ENCODE assay signal across 32 mouse cellular contexts in the genomic region with DNA sequence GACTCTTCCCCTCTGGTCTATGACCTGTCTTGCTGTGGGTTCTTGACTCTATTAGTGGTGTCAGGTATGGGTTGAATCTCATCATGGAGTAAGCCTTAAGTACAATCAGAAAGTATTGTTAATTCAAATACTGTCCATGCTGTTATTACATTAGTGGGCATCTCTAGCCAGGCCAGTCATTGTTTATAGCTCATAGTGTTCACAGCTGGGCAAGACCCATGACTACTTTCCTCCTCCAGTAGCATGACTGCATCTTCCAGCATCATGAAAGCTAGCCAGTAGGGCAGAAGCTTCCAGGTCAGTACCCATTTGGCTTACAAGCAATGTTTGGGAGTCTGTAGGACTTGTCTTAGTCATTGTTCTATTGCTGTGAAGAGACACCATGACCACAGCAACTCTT.
"Had no signal": no experiment of that assay in that cellular context is flagged by ENCODE, and none has a peak within 500 bp of the region (broad histone marks: within the 10 kb centered on the region; RNA-seq: fewer than 3 reads in every experiment).

No protein-coding gene starts in this region.

- H3K9ac ChIP-seq: limb, embryonic 12.5 days; limb, embryonic 13.5 days; limb, embryonic 15.5 days; liver, embryonic 12.5 days; liver, embryonic 13.5 days; liver, embryonic 14.5 days; liver, embryonic 15.5 days; liver, postnatal 0 days; lung, embryonic 14.5 days; lung, embryonic 15.5 days; midbrain, embryonic 12.5 days; midbrain, embryonic 13.5 days; midbrain, embryonic 15.5 days; neural tube, embryonic 12.5 days had no signal

- H3K9me3 ChIP-seq: limb, embryonic 10.5 days; limb, embryonic 12.5 days; limb, embryonic 13.5 days; limb, embryonic 15.5 days; liver, embryonic 12.5 days; liver, embryonic 13.5 days; liver, embryonic 15.5 days; lung, embryonic 15.5 days; midbrain, embryonic 10.5 days; midbrain, embryonic 12.5 days; midbrain, embryonic 13.5 days; midbrain, embryonic 15.5 days; neural tube, embryonic 12.5 days had no signal

- ATAC-seq: liver, embryonic 12.5 days; liver, postnatal 0 days; lung, postnatal 0 days; midbrain, embryonic 13.5 days; midbrain, embryonic 15.5 days; midbrain, embryonic 16.5 days had no signal

- H3K4me2 ChIP-seq: limb, embryonic 12.5 days; limb, embryonic 13.5 days; limb, embryonic 15.5 days; liver, embryonic 11.5 days; liver, embryonic 12.5 days; liver, embryonic 13.5 days; liver, embryonic 15.5 days; lung, embryonic 14.5 days; lung, embryonic 15.5 days; midbrain, embryonic 12.5 days; midbrain, embryonic 13.5 days; midbrain, embryonic 15.5 days; neural tube, embryonic 12.5 days had no signal

- H3K27me3 ChIP-seq: limb, embryonic 12.5 days; limb, embryonic 15.5 days; liver, embryonic 13.5 days; liver, embryonic 15.5 days; lung, embryonic 15.5 days; midbrain, embryonic 12.5 days; midbrain, embryonic 13.5 days; midbrain, embryonic 15.5 days; neural tube, embryonic 12.5 days had no signal

- H3K27ac ChIP-seq: left cerebral cortex, adult 2 months; limb, embryonic 10.5 days; limb, embryonic 12.5 days; limb, embryonic 13.5 days; limb, embryonic 15.5 days; liver, embryonic 12.5 days; liver, embryonic 13.5 days; liver, embryonic 14.5 days; liver, embryonic 15.5 days; lung, embryonic 15.5 days; macrophage; midbrain, embryonic 10.5 days; midbrain, embryonic 12.5 days; midbrain, embryonic 13.5 days; midbrain, embryonic 15.5 days; neural tube, embryonic 12.5 days had no signal

- H3K4me1 ChIP-seq: limb, embryonic 10.5 days; limb, embryonic 12.5 days; limb, embryonic 13.5 days; limb, embryonic 15.5 days; liver, embryonic 12.5 days; liver, embryonic 13.5 days; liver, embryonic 15.5 days; lung, embryonic 15.5 days; megakaryocyte, embryonic 14.5 days; midbrain, embryonic 10.5 days; midbrain, embryonic 12.5 days; midbrain, embryonic 13.5 days; midbrain, embryonic 15.5 days; neural tube, embryonic 12.5 days had no signal

- H3K4me3 ChIP-seq: left cerebral cortex, adult 2 months; limb, embryonic 10.5 days; limb, embryonic 12.5 days; limb, embryonic 13.5 days; limb, embryonic 15.5 days; liver, embryonic 12.5 days; liver, embryonic 13.5 days; liver, embryonic 15.5 days; lung, embryonic 15.5 days; megakaryocyte, embryonic 14.5 days; midbrain, embryonic 10.5 days; midbrain, embryonic 12.5 days; midbrain, embryonic 13.5 days; midbrain, embryonic 15.5 days; myocyte; neural tube, embryonic 12.5 days had no signal

- DNase-seq: left cerebral cortex, postnatal 4 days; liver; liver, embryonic 13.5 days; liver, postnatal 0 days; lung, adult 18-20 months; lung, adult 2 months; lung, embryonic 14.5 days; lung, postnatal 10 days; lung, postnatal 14 days; lung, postnatal 36 days; lung, postnatal 4 days; midbrain, embryonic 14.5 days had no signal

- H3K36me3 ChIP-seq: limb, embryonic 10.5 days; limb, embryonic 12.5 days; limb, embryonic 13.5 days; limb, embryonic 15.5 days; liver, embryonic 12.5 days; liver, embryonic 13.5 days; liver, embryonic 15.5 days; lung, embryonic 15.5 days; midbrain, embryonic 10.5 days; midbrain, embryonic 12.5 days; midbrain, embryonic 13.5 days; midbrain, embryonic 15.5 days; neural tube, embryonic 12.5 days had no signal
